Mouse (Mus musculus) liver, postnatal 0 days (tissue): Measurements from ENCODE around the gene Klhl36.

ENCODE experiments used
- CTCF ChIP-seq: sonication (generic); IDR thresholded peaks from 2 replicates; pipeline ENCODE4 v1.5.1; 2016; ENCODE audit warnings: antibody characterized with exemption, low read depth
- EP300 ChIP-seq: IDR thresholded peaks from 2 replicates; pipeline ENCODE4 v1.6.1; 2016; ENCODE audit warnings: antibody characterized with exemption, low read depth, mild to moderate bottlenecking

- no peak for TF ChIP-seq CTCF
- TF ChIP-seq EP300 = no peak
Measured at GRCm38 (mm10) chr8:119819316-119819715, 42.8 kb upstream of the Klhl36 start.
